Mouse (Mus musculus) right cerebral cortex, adult 18-20 months (tissue): ENCODE measurements around the gene Capza3.

ENCODE experiments used
- DNase-seq: peaks from one replicate; pipeline ENCODE4 v3.0.0; 2022; ENCODE audit warnings: mixed read lengths

Capza3 gene

GRCm38 (mm10) chr6:140040952-140041351 is at the start of gene Capza3:
Capza3 (plus strand) TSS chr6:140041252.
- no peak for DNase-seq

GRCm38 (mm10) chr6:140005181-140005580 is 35.9 kb upstream of the Capza3 start:
- no peak for DNase-seq

DNA sequence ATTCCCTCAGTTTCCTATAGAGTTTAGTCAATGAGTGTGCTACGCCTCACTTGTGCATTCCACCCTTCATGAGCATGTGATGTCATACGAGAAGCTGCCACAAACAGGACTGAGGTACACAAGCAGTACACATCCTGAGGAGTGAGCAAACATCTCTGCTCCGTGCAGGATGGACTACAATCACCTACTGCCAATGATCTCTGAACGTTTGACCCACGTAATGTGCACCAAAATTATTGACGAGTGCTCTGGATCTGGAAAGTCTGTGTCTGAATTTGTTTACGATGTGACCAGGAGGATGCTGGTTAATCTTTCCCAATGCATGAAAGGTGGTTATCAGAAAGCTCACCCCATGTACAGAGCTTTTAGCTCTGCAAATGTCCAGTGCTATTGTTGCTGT is 16.6 kb upstream of the Capza3 start:
- no peak for DNase-seq

- no peak for DNase-seq
These were observed 305 bp downstream of the Capza3 start, which contains the start of gene Plcz1 for GRCm38 (mm10) chr6:140041357-140041756. Plcz1 (minus strand) TSS chr6:140041457.

- DNase-seq = no peak
These were observed 10.4 kb downstream of the Capza3 start for GRCm38 (mm10) chr6:140051476-140051875.

DNA sequence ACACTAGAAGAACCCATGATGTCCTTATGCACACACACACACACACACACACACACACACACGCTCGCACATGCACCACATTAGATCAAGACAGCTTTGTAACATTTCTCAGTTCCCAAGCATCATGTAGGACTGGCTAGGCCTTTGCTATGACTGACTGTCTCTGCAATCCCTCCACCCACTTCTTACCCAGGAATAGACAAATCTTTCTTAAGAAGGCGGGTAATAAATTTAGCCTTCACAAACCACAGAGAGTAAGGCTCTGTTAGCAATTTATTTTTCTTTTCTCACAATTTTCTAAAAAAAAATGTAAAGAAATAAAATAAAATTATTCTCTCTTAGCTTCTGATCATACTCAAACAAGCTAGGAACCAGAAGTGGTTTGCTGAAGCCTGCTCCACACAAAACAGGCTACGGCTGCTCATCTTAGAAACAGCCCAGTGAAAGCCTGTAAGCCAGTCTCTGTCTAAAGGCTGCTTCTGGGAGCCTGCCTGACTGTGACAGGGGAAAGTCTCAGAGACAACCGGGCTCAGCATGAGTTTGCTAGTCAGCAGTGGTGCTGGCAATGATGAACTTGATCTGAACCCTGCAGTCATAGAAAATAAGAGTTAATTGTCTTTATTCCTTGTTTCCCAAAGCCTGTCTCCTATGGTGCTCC is 13.3 kb downstream of the Capza3 start:
- DNase-seq = peak; percentile 38

- DNase-seq = no peak
These were observed 28.1 kb downstream of the Capza3 start for GRCm38 (mm10) chr6:140069177-140069576.

GRCm38 (mm10) chr6:140080933-140081332 is 39.9 kb downstream of the Capza3 start:
- DNase-seq = no peak

- no peak for DNase-seq
These were observed 40.7 kb downstream of the Capza3 start for GRCm38 (mm10) chr6:140081739-140082138.

DNA sequence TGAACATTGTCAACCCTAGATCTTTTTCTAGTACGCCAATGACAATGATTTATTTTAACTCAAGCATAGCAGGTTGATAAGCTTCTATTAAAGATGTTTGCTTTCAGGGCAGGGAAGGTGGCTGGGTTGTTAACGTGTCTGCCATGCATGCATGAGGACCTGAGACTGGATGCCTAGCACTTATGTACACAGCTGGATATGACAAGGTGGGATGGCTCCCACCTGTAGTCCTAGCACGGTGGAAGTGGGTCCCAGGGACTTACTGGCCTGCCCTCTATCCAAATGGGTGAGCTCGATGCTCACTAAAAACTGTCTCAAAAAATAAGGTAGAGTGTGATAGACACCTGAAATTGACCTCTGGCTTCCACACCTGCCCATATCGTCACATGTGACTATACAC is 48.8 kb downstream of the Capza3 start:
- no peak for DNase-seq
